Mouse (Mus musculus) CH12.LX (cell line): ENCODE data around the gene Cav1. TPM values are rescaled to one million over a fixed set of nuclear protein-coding genes. Genes with fewer than 3 reads are reported as not detected.

ENCODE experiments used
- DNase-seq: peaks from one replicate; pipeline ENCODE4 v3.0.0-alpha.2; 2013; ENCODE audit errors: extremely low read depth
- H3K27ac ChIP-seq: 2 replicates; pipeline ENCODE4 v1.5.1; 2012; ENCODE audit warnings: low read depth, mild to moderate bottlenecking, control low read depth, moderate library complexity; ENCODE audit not compliant: insufficient read depth
- H3K27me3 ChIP-seq: replicated peaks from 2 replicates; pipeline ENCODE3; 2012; ENCODE audit warnings: inconsistent platforms
- H3K36me3 ChIP-seq, 2 experiments: replicated peaks in 1 of 2; 2 replicates each; pipeline versions ENCODE3 to v1.6.1; 2012; ENCODE audit warnings: inconsistent platforms in 1 of 2, low read length in 1 of 2, mild to moderate bottlenecking in 1 of 2, mixed read lengths in 1 of 2, moderate library complexity in 1 of 2; ENCODE audit not compliant: control insufficient read depth in 1 of 2, insufficient read depth in 1 of 2
- H3K4me1 ChIP-seq, 2 experiments: 2 replicates each; pipeline ENCODE4 v1.6.1; 2012; ENCODE audit warnings: inconsistent platforms in 1 of 2, moderate library complexity in 1 of 2; ENCODE audit not compliant: insufficient read depth in 2 of 2, control insufficient read depth in 1 of 2
- H3K4me2 ChIP-seq: 2 replicates; pipeline ENCODE4 v1.6.1; 2012; ENCODE audit warnings: low read depth, mild to moderate bottlenecking, control low read depth; ENCODE audit not compliant: poor library complexity, insufficient read depth, severe bottlenecking
- H3K4me3 ChIP-seq, 3 experiments: fragments of 150-350 bp in 1 of 3; sonication (generic) in 1 of 3; replicated peaks in 1 of 3; 2 replicates each; pipeline versions ENCODE3 to v1.5.1; 2011 to 2012; ENCODE audit warnings: low read depth in 2 of 3, low read length in 2 of 3, mild to moderate bottlenecking in 2 of 3, moderate library complexity in 2 of 3, control low read depth in 1 of 3, improper control_type of control experiment in 1 of 3, inconsistent platforms in 1 of 3, mixed read lengths in 1 of 3; ENCODE audit not compliant: poor library complexity in 1 of 3
- H3K79me2 ChIP-seq: replicated peaks from 2 replicates; pipeline ENCODE4 v1.6.1; 2012; ENCODE audit warnings: mild to moderate bottlenecking, moderate library complexity; ENCODE audit not compliant: control insufficient read depth, poor library complexity, insufficient read depth, severe bottlenecking; ENCODE audit errors: extremely low read depth
- H3K9ac ChIP-seq: 2 replicates; pipeline ENCODE4 v1.6.1; 2012; ENCODE audit warnings: low read depth, mild to moderate bottlenecking, control low read depth, moderate library complexity; ENCODE audit not compliant: insufficient read depth
- H3K9me3 ChIP-seq: replicated peaks from 2 replicates; pipeline ENCODE3; 2012; ENCODE audit warnings: low read length, inconsistent platforms, mixed read lengths
- BHLHE40 ChIP-seq: IDR thresholded peaks from 2 replicates; pipeline ENCODE4 v1.6.1; 2011; ENCODE audit warnings: mild to moderate bottlenecking, low read depth, low read length, improper control_type of control experiment
- CTCF ChIP-seq, 2 experiments: IDR thresholded peaks in 1 of 2; conservative IDR thresholded peaks in 1 of 2; 2 replicates each; pipeline ENCODE4 v1.5.1; 2011 to 2012; ENCODE audit warnings: low read depth in 2 of 2, low read length in 2 of 2, improper control_type of control experiment in 1 of 2, inconsistent platforms in 1 of 2, mild to moderate bottlenecking in 1 of 2, moderate library complexity in 1 of 2
- ETS1 ChIP-seq: conservative IDR thresholded peaks from 2 replicates; pipeline ENCODE4 v1.6.1; 2012; ENCODE audit warnings: low read depth, mild to moderate bottlenecking, inconsistent platforms, low read length, improper control_type of control experiment, moderate library complexity
- GABPA ChIP-seq: IDR thresholded peaks from 2 replicates; pipeline ENCODE4 v1.6.1; 2012; ENCODE audit warnings: low read depth, low read length, improper control_type of control experiment, inconsistent platforms; ENCODE audit not compliant: insufficient replicate concordance
- HCFC1 ChIP-seq: IDR thresholded peaks from 2 replicates; pipeline ENCODE4 v1.6.1; 2012; ENCODE audit warnings: low read depth, mild to moderate bottlenecking, inconsistent platforms, low read length, improper control_type of control experiment
- IRF4 ChIP-seq: IDR thresholded peaks from 2 replicates; pipeline ENCODE4 v1.6.1; 2014; ENCODE audit warnings: low read depth, mild to moderate bottlenecking, inconsistent platforms, low read length, improper control_type of control experiment
- JUN ChIP-seq: IDR thresholded peaks from 2 replicates; pipeline ENCODE4 v1.6.1; 2011; ENCODE audit warnings: low read depth, mild to moderate bottlenecking, low read length, improper control_type of control experiment, moderate library complexity; ENCODE audit not compliant: insufficient read depth
- JUND ChIP-seq: conservative IDR thresholded peaks from 2 replicates; pipeline ENCODE4 v1.6.1; 2011; ENCODE audit warnings: low read depth, low read length, improper control_type of control experiment
- MEF2A ChIP-seq: IDR thresholded peaks from 2 replicates; pipeline ENCODE4 v1.6.1; 2014; ENCODE audit warnings: low read depth, mild to moderate bottlenecking, inconsistent platforms, low read length, improper control_type of control experiment, borderline replicate concordance
- MYC ChIP-seq: IDR thresholded peaks from 2 replicates; pipeline ENCODE4 v1.6.1; 2011; ENCODE audit warnings: low read depth, mild to moderate bottlenecking, improper control_type of control experiment, low read length
- NELFE ChIP-seq: IDR thresholded peaks from 2 replicates; pipeline ENCODE4 v1.6.1; 2011; ENCODE audit warnings: low read depth, low read length, improper control_type of control experiment
- NRF1 ChIP-seq: IDR thresholded peaks from 2 replicates; pipeline ENCODE4 v1.6.1; 2014; ENCODE audit warnings: low read depth, mild to moderate bottlenecking, inconsistent platforms, low read length, improper control_type of control experiment, moderate library complexity
- PAX5 ChIP-seq: IDR thresholded peaks from 2 replicates; pipeline ENCODE4 v1.6.1; 2012; ENCODE audit warnings: low read length, inconsistent platforms, mixed read lengths
- POLR2AphosphoS2 ChIP-seq: IDR thresholded peaks from 2 replicates; pipeline ENCODE4 v1.6.1; 2011; ENCODE audit warnings: low read depth, low read length, improper control_type of control experiment
- RCOR1 ChIP-seq: conservative IDR thresholded peaks from 2 replicates; pipeline ENCODE4 v1.6.1; 2012; ENCODE audit warnings: low read depth, mild to moderate bottlenecking, inconsistent platforms, low read length, improper control_type of control experiment
- SMC3 ChIP-seq: IDR thresholded peaks from 2 replicates; pipeline ENCODE4 v1.6.1; 2011; ENCODE audit warnings: low read depth, low read length, improper control_type of control experiment
- TBP ChIP-seq: conservative IDR thresholded peaks from 2 replicates; pipeline ENCODE4 v1.6.1; 2011; ENCODE audit warnings: low read depth, low read length, improper control_type of control experiment
- TCF12 ChIP-seq: IDR thresholded peaks from 2 replicates; pipeline ENCODE4 v1.6.1; 2014; ENCODE audit warnings: low read depth, mild to moderate bottlenecking, inconsistent platforms, low read length, improper control_type of control experiment
- ZNF384 ChIP-seq: IDR thresholded peaks from 2 replicates; pipeline ENCODE4 v1.6.1; 2012; ENCODE audit warnings: low read depth, low read length, improper control_type of control experiment, inconsistent platforms
- dilution Hi-C: fragments of 300-500 bp; cut with MboI; formaldehyde crosslinking; loops from 2 replicates; pipeline ENCODE4 v1.14.3; 2020; ENCODE audit warnings: low sequenced_read_pairs; ENCODE audit not compliant: extremely low pct_unique_long_range_greater_than_20kb, extremely low pct_ligation_motif_present
- in situ Hi-C: fragments of 300-500 bp; cut with MboI; formaldehyde crosslinking; loops from 3 replicates; pipeline ENCODE4 v1.14.3; 2019; ENCODE audit warnings: low sequenced_read_pairs, low pct_ligation_motif_present, low pct_unique_long_range_greater_than_20kb, mixed read lengths
- polyA plus RNA-seq: library from polyadenylated mRNA; unstranded; fragments of >175 nt; gene quantifications from 2 replicates; pipeline ENCODE4 v1.2.1, GENCODE M21; 2012; ENCODE audit warnings: low read depth; ENCODE audit not compliant: insufficient read length
- total RNA-seq, 2 experiments: library from RNA; depleted of rRNA; stranded (reverse); fragments of 300-350 nt in 1 of 2; fragments of >200 nt in 1 of 2; gene quantifications; 2 replicates each; pipeline ENCODE4 v1.2.3; 2012 to 2014

Cav1 gene
- total and polyA plus RNA-seq, 3 experiments = not detected

DNA sequence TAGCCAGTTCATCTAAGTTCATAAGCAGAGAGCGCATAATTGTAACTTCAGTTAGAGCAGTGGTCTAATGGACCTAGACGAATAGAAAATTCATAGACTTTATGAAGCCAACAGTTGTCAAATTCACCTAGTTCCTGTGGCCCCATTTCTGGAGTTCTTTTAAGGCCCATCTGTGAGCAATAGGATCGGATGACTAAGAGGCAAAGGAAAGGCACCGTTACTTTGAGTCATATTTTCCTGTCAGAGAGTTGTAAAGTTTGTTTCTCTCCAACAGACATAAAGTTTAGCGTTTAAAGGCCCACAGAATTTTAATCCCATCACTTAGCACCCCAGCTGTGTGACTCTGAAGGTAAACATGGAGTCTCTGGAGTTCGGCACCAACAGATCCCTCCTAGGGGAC lies 15.8 kb downstream of the Cav1 start:
- TF ChIP-seq JUND (0 out of 2 replicates have a peak, but pooled peaks have one; percentile 22), HCFC1 (no peak), NELFE (no peak), RCOR1 (no peak), MYC (no peak)
- H3K36me3 ChIP-seq = no peaks in the 10 kb centered on the region
- no peak overlapping the region for H3K9ac ChIP-seq
- no peaks in the 10 kb centered on the region for H3K4me1 ChIP-seq
- H3K9me3 ChIP-seq = no peaks in the 10 kb centered on the region
- no peak for DNase-seq
- dilution Hi-C loops (no loop called here), in situ Hi-C loops (no loop called here)
- no peak overlapping the region for H3K27ac ChIP-seq
- H3K4me3 ChIP-seq = no peak overlapping the region
- no peaks in the 10 kb centered on the region for H3K79me2 ChIP-seq
- no peaks in the 10 kb centered on the region for H3K27me3 ChIP-seq
- no peak overlapping the region for H3K4me2 ChIP-seq

DNA sequence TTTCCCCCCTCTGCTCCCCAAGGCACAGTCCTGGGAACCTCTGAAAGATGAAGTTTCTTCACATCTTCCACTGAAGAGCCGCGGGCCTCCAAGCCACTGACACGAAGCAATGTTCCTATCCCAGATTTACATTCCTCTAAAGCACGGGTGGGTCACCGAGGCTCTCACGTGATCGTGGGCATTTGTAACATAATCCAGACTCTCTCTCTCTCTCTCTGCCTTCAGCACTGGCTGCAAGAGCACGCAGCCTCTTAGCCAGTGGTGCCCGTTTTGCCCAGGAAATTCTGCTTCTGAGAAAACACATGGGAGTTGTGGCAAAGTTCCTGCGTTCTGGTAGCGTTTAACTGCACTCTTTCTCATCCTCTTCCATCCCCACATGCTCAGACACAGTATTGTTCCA lies 21.1 kb downstream of the Cav1 start:
- TF ChIP-seq NRF1 (no peak), PAX5 (no peak), MYC (no peak), CTCF (conservative IDR thresholded peaks at IDR 0.05 in 1 of 2, IDR thresholded peaks at IDR 0.05 in 1 of 2; ENCODE audit: low read depth in 2 of 2, low read length in 2 of 2) (no peak), TCF12 (no peak), TBP (no peak), ZNF384 (no peak), IRF4 (no peak), MEF2A (no peak), POLR2AphosphoS2 (no peak), ETS1 (no peak), GABPA (no peak), SMC3 (no peak), JUND (no peak), BHLHE40 (no peak), JUN (no peak), RCOR1 (no peak)
- TF ChIP-seq, all 38 proteins: peak for 0
- in situ Hi-C loops = no loop called here

More for the DNA sequence above, 21.1 kb downstream of the Cav1 start:
- Histone ChIP-seq H3K79me2 (no peaks in the 10 kb centered on the region), H3K9ac (no peak overlapping the region), H3K36me3 (no peaks in the 10 kb centered on the region), H3K4me1 (no peaks in the 10 kb centered on the region), H3K27ac (no peak overlapping the region), H3K27me3 (no peaks in the 10 kb centered on the region), H3K4me3 (no peak overlapping the region), H3K9me3 (no peaks in the 10 kb centered on the region), H3K4me2 (no peak overlapping the region)
- dilution Hi-C loops = no loop called here
- no peak for DNase-seq
